Mouse (Mus musculus): ENCODE data around the gene Ints11. TPM values are rescaled to one million over a fixed set of nuclear protein-coding genes. Genes with fewer than 3 reads are reported as not detected.

The Ints11 gene
- polyA plus RNA-seq, 1 experiment from 2014 or later = 96.2 TPM

DNA sequence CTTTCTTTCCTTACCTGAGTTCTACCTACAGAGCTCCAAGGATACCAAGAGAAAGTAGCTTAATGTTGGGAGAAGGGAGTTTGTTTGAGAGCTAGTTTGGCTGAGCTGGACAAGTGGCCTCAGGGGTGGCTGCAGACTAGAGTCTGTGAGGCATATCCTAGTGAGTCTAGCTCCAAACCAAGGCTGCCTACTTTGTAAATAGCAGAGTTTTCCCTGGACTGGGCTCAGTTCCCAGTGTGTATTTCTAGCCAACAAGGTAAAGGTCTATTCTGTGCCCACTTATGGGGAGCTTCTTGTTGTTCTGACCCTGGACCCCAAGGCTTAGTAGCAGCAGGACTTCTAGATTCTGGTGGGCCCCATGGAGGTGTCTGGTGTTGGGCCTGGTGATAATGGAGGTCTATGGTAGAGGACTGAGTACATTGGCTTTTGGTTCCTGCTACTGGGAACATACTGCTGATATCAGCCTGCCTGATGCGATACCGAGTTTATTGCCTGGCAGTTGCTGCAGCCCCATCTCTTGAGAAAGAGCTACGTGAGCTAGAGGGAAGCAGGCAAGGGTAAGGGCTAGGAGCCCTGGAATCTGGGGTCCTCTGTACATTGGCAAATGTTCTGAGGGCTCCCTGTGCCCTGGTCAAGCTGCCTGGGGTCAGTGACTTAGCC lies 19.4 kb upstream of the Ints11 start:
- Histone ChIP-seq H3K9ac (peak overlapping the region; percentile 94; the same call in 1 of the 2 replicates), H3K4me2 (peak overlapping the region; percentile 96; the same call in 1 of the 2 replicates), H3K4me1 (peaks cover 46% of the 10 kb centered on the region), H3K27me3 (no peaks in the 10 kb centered on the region), H3K9me3 (replicated peaks) (no peaks in the 10 kb centered on the region), H3K4me3 (no peak overlapping the region), H3K36me3 (ENCODE audit: poor library complexity, severe bottlenecking) (peaks cover 19% of the 10 kb centered on the region), H3K27ac (no peak overlapping the region)
- no peak for ATAC-seq
- WGBS = 86% methylated on average over 3 of the region's 3 CpGs

DNA sequence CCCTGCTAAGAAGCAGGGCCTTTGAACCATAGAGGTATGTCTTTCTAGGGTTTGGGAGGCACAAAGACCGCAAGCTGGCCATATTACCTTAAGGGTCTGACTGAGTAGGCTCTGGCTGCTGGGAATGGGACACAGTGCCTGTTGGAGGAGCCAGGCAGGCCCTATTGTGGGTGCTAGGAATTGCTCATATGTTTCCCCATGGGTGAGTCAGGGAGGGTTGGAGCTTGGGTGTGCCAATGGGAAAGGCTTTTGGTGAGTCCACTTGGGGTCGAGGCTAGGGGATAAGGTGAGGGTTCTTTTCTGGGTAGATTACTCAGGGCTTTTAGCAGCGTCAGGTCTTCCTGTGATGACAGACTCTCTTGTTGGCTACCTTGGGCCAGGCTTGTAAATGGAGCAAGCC lies 18.0 kb upstream of the Ints11 start:
- H3K9me3 ChIP-seq (replicated peaks) = no peaks in the 10 kb centered on the region
- no peak overlapping the region for H3K27ac ChIP-seq
- H3K4me1 ChIP-seq = peaks cover 45% of the 10 kb centered on the region
- no peak overlapping the region for H3K9ac ChIP-seq
- H3K27me3 ChIP-seq = no peaks in the 10 kb centered on the region
- no peak for ATAC-seq
- peaks cover 33% of the 10 kb centered on the region for H3K36me3 ChIP-seq (ENCODE audit: poor library complexity, severe bottlenecking)
- no peak overlapping the region for H3K4me2 ChIP-seq
- WGBS = 90% methylated on average over 3 of the region's 3 CpGs
- no peak overlapping the region for H3K4me3 ChIP-seq

- no peak for ATAC-seq
Measured at GRCm38 (mm10) chr4:155851951-155852411, 17.4 kb upstream of the Ints11 start.

DNA sequence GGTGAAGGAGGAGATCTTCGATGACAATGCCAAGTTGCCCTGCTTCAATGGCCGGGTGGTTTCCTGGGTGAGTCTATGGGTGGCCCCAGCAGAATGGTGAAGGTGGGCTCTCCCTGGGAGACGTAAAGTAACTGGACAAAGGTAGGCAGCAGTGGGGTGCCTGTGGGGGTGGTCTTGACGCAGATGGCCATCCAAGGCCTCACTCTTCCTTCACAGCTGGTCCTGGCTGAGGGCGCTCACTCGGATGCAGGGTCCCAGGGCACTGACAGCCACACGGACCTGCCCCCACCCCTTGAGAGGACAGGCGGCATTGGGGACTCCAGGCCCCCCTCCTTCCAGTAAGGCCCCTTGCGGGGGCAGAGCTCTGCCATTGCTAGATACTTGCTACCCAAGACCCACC lies 15.9 kb upstream of the Ints11 start:
- Histone ChIP-seq H3K4me2 (no peak overlapping the region), H3K4me3 (no peak overlapping the region), H3K9me3 (replicated peaks) (no peaks in the 10 kb centered on the region), H3K4me1 (peaks cover 32% of the 10 kb centered on the region), H3K27ac (no peak overlapping the region), H3K36me3 (ENCODE audit: poor library complexity, severe bottlenecking) (peaks cover 54% of the 10 kb centered on the region), H3K27me3 (no peaks in the 10 kb centered on the region), H3K9ac (no peak overlapping the region)
- 92% methylated on average over 9 of the region's 9 CpGs for WGBS
- no peak for ATAC-seq

More at GRCm38 (mm10) chr4:155851951-155852411, 17.4 kb upstream of the Ints11 start:
- Histone ChIP-seq H3K4me3 (no peak overlapping the region), H3K27ac (no peak overlapping the region), H3K4me1 (peaks cover 39% of the 10 kb centered on the region), H3K36me3 (ENCODE audit: poor library complexity, severe bottlenecking) (peaks cover 39% of the 10 kb centered on the region), H3K27me3 (no peaks in the 10 kb centered on the region), H3K9me3 (replicated peaks) (no peaks in the 10 kb centered on the region), H3K9ac (no peak overlapping the region), H3K4me2 (no peak overlapping the region)
- 66% methylated on average over 2 of the region's 2 CpGs for WGBS

DNA sequence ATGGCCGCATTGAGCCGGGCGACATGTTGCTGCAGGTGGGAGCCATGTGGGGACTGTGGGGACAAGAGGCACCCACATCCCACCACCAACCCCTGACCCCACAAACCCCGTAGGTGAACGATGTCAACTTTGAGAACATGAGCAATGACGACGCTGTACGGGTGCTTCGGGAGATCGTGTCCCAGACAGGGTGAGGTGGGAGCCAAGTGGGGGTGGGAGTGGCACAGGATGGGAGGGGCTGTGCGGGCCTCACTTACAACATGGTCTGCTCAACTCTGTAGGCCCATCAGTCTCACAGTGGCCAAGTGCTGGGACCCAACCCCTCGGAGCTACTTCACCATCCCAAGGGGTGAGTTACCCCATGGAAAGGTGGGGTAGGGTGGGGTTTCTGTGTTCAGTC lies 14.4 kb upstream of the Ints11 start:
- 94% methylated on average over 12 of the region's 12 CpGs for WGBS
- ATAC-seq = no peak
- Histone ChIP-seq H3K4me1 (peaks cover 16% of the 10 kb centered on the region), H3K27ac (no peak overlapping the region), H3K9ac (no peak overlapping the region), H3K4me3 (no peak overlapping the region), H3K4me2 (no peak overlapping the region), H3K9me3 (replicated peaks) (no peaks in the 10 kb centered on the region), H3K27me3 (no peaks in the 10 kb centered on the region), H3K36me3 (ENCODE audit: poor library complexity, severe bottlenecking) (peaks cover 70% of the 10 kb centered on the region)

DNA sequence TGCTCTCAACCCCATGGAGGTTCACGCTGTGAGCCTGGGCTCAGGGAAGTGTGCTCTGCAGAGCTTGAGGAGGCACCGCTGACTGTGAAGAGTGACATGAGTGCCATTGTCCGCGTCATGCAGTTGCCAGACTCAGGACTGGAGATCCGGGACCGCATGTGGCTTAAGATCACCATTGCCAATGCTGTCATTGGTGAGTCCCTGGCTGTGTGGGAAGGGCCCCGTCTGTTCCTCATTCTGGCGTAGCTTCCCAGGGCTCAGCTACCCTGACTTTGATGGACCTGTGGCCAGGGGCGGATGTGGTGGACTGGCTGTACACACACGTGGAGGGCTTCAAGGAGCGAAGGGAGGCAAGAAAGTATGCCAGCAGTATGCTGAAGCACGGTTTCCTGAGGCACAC lies 13.3 kb upstream of the Ints11 start:
- H3K27ac ChIP-seq = no peak overlapping the region
- H3K4me3 ChIP-seq = no peak overlapping the region
- H3K9me3 ChIP-seq (replicated peaks) = no peaks in the 10 kb centered on the region
- H3K4me1 ChIP-seq = peaks cover 8% of the 10 kb centered on the region
- peaks cover 80% of the 10 kb centered on the region for H3K36me3 ChIP-seq (ENCODE audit: poor library complexity, severe bottlenecking)
- H3K4me2 ChIP-seq = no peak overlapping the region
- H3K9ac ChIP-seq = no peak overlapping the region
- H3K27me3 ChIP-seq = no peaks in the 10 kb centered on the region
- WGBS = 97% methylated on average over 12 of the region's 12 CpGs
- no peak for ATAC-seq

DNA sequence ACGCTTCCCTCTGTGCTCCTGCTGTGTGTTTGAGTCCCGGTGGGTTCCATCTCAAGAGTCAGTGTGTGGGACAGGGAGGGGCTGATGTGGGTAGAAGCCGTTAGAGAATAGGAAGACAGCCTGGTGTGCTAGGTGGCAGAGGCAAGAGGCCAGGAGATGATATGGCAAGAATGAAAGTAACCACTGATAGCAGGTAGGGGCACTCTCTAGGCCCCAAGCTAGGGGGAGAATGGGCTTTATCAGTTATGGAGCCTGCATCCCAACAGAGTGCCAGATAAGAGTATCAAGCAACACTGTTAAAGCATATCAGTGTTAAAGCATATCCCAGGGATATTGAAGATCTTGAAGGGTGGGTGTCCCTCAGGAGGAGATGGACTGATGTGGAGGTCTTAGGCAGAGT lies 12.5 kb upstream of the Ints11 start:
- H3K4me2 ChIP-seq = no peak overlapping the region
- H3K9ac ChIP-seq = no peak overlapping the region
- no peaks in the 10 kb centered on the region for H3K27me3 ChIP-seq
- peaks cover 88% of the 10 kb centered on the region for H3K36me3 ChIP-seq (ENCODE audit: poor library complexity, severe bottlenecking)
- peaks cover 6% of the 10 kb centered on the region for H3K4me1 ChIP-seq
- H3K4me3 ChIP-seq = no peak overlapping the region
- no peak for ATAC-seq
- no peak overlapping the region for H3K27ac ChIP-seq
- WGBS = 75% methylated on average over 3 of the region's 3 CpGs
- no peaks in the 10 kb centered on the region for H3K9me3 ChIP-seq (replicated peaks)

- 33% methylated on average over 13 of the region's 13 CpGs for WGBS
- H3K27ac ChIP-seq = no peak overlapping the region
- ATAC-seq = no peak
- H3K4me3 ChIP-seq = no peak overlapping the region
- H3K9me3 ChIP-seq (replicated peaks) = no peaks in the 10 kb centered on the region
- H3K9ac ChIP-seq = no peak overlapping the region
- H3K36me3 ChIP-seq (ENCODE audit: poor library complexity, severe bottlenecking) = peaks cover 85% of the 10 kb centered on the region
- no peak overlapping the region for H3K4me2 ChIP-seq
- no peaks in the 10 kb centered on the region for H3K4me1 ChIP-seq
- no peaks in the 10 kb centered on the region for H3K27me3 ChIP-seq
Measured at GRCm38 (mm10) chr4:155859318-155859717, 10.0 kb upstream of the Ints11 start.

- peaks cover 81% of the 10 kb centered on the region for H3K36me3 ChIP-seq (ENCODE audit: poor library complexity, severe bottlenecking)
- 90% methylated on average over 7 of the region's 7 CpGs for WGBS
- no peak overlapping the region for H3K27ac ChIP-seq
- H3K4me2 ChIP-seq = no peak overlapping the region
- H3K27me3 ChIP-seq = no peaks in the 10 kb centered on the region
- H3K4me1 ChIP-seq = no peaks in the 10 kb centered on the region
- no peak overlapping the region for H3K9ac ChIP-seq
- no peak for ATAC-seq
- no peak overlapping the region for H3K4me3 ChIP-seq
- no peaks in the 10 kb centered on the region for H3K9me3 ChIP-seq (replicated peaks)
Measured at GRCm38 (mm10) chr4:155861787-155862186, 7.6 kb upstream of the Ints11 start.

GRCm38 (mm10) chr4:155863001-155863400 lies 6.3 kb upstream of the Ints11 start, which contains the start of gene Tas1r3:
Gene Tas1r3, minus strand, starts transcription at chr4:155863362.
- Histone ChIP-seq H3K4me2 (no peak within 1 kb of the TSS), H3K4me3 (no peak within 1 kb of the TSS), H3K9ac (no peak within 1 kb of the TSS), H3K9me3 (replicated peaks) (no peaks in the 10 kb centered on the region), H3K27ac (no peak within 1 kb of the TSS), H3K36me3 (ENCODE audit: poor library complexity, severe bottlenecking) (peaks cover 71% of the 10 kb centered on the region), H3K4me1 (peaks cover 3% of the 10 kb centered on the region; the same call in 1 of the 2 replicates), H3K27me3 (no peaks in the 10 kb centered on the region)
- no peak for ATAC-seq
- 86% methylated on average over 5 of the region's 5 CpGs for WGBS

DNA sequence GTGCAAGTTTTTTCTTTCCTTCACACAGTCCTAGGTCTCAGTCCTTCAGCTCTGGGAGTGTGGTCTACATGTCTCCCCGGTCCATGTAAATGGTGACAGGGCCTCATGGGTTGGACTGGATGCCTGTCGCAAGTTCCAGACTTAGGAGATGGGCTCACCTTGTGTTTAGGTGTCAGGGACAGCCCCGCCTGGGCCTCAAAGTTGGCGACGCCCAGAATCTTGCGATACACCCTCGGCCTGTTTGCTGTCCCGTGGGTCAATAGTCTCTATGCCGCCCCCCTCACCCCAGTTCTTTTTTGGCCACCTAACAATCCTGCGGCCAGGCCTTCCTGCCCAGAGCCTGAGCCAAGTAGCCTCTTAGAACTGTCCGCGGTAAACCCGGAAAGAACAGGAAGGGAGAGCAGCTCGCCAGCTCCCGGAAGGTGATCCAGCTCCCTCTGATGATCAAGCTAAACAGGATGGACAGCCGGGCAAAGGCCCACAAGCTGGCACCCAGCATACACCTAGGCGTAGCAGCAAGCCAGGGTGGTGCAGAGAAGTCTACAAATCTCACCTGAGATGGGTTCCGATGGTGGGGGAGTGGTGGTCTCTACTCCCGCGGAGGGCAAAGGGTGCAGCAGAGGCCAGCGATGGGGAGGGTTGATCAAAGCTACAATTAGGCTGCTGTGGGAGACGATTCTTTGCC lies 590 bp upstream of the Ints11 start:
- H3K4me1 ChIP-seq = peaks cover 29% of the 10 kb centered on the region
- H3K9ac ChIP-seq = peak overlapping the region; percentile 89
- no peaks in the 10 kb centered on the region for H3K9me3 ChIP-seq (replicated peaks)
- H3K36me3 ChIP-seq (ENCODE audit: poor library complexity, severe bottlenecking) = peaks cover 49% of the 10 kb centered on the region
- 11% methylated on average over 22 of the region's 22 CpGs for WGBS
- peak overlapping the region; percentile 61; the same call in 1 of the 2 replicates for H3K27ac ChIP-seq
- no peak; the same call in none of the 2 replicates for ATAC-seq
- no peaks in the 10 kb centered on the region for H3K27me3 ChIP-seq
- peak overlapping the region; percentile 79 for H3K4me3 ChIP-seq
- H3K4me2 ChIP-seq = peak overlapping the region; percentile 82

- Histone ChIP-seq H3K9me3 (replicated peaks) (no peaks in the 10 kb centered on the region), H3K27ac (no peak overlapping the region), H3K4me3 (peak overlapping the region; percentile 6; the same call in 1 of the 2 replicates), H3K9ac (0 out of 2 replicates have a peak overlapping the region, but pooled peaks have one; percentile 18), H3K27me3 (no peaks in the 10 kb centered on the region), H3K4me1 (peaks cover 29% of the 10 kb centered on the region), H3K4me2 (no peak overlapping the region), H3K36me3 (ENCODE audit: poor library complexity, severe bottlenecking) (peaks cover 55% of the 10 kb centered on the region)
- ATAC-seq = no peak
- WGBS = 93% methylated on average over 7 of the region's 7 CpGs
Measured at GRCm38 (mm10) chr4:155871404-155871803, 2.1 kb downstream of the Ints11 start.

Data from forebrain, embryonic 13.5 days (tissue).